Mouse (Mus musculus): Measurements from ENCODE around the gene Adora2b.

- TF ChIP-seq POLR2A (IDR thresholded peaks at IDR 0.05; ENCODE audit: extremely low read depth, insufficient read depth, low read length) (peak; percentile 91), CTCF (IDR thresholded peaks at IDR 0.05; ENCODE audit: extremely low read depth, insufficient read depth, low read length) (peak; percentile 75)
Measured at GRCm38 (mm10) chr11:62280675-62281600, 32.2 kb downstream of the Adora2b start, which contains the start of the genes Zswim7 and Ttc19.

Data from cortical plate, adult 2 months (tissue).